Mouse (Mus musculus): ENCODE results near the gene Smox. TPM values are rescaled to one million over a fixed set of nuclear protein-coding genes. Genes with fewer than 3 reads are reported as not detected.
A peak's percentile ranks its signal among the peaks of the same experiment; 100 is the strongest.

Gene Smox
- polyA plus RNA-seq (2012; rRNA removed), result 68.8 and 70.7 TPM in 2 replicates
- polyA plus RNA-seq (2014; fragmentation: Nextera tagmentation; extraction: Ambion mirVana), result 37.9 and 44.3 TPM in 2 replicates

DNA sequence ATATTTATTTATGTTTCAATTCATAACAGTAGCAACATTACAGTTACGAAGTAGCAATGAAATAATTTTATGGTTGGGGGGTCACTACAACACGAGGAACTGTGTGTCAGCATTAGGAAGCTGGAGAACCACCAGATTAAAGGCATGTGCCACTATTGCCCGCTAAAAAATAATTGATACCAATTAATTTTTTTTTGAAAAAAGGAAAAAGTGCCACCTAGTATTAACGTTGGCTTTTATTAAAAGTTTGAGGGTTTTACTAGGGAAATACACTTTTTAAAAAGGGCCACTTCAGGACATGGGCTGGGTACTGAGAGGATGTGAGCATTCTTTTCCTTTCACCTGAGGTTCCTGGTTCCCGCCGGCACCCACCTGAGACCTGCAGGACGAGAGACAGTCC, at the start of gene Smox:
TSS of gene Smox (plus strand) at position 301 of the 400 bp plus-strand sequence.
- TF ChIP-seq POLR2A (IDR thresholded peaks at IDR 0.05; ENCODE audit: borderline replicate concordance, extremely low read depth, insufficient read depth, insufficient read length), result no peak

DNA sequence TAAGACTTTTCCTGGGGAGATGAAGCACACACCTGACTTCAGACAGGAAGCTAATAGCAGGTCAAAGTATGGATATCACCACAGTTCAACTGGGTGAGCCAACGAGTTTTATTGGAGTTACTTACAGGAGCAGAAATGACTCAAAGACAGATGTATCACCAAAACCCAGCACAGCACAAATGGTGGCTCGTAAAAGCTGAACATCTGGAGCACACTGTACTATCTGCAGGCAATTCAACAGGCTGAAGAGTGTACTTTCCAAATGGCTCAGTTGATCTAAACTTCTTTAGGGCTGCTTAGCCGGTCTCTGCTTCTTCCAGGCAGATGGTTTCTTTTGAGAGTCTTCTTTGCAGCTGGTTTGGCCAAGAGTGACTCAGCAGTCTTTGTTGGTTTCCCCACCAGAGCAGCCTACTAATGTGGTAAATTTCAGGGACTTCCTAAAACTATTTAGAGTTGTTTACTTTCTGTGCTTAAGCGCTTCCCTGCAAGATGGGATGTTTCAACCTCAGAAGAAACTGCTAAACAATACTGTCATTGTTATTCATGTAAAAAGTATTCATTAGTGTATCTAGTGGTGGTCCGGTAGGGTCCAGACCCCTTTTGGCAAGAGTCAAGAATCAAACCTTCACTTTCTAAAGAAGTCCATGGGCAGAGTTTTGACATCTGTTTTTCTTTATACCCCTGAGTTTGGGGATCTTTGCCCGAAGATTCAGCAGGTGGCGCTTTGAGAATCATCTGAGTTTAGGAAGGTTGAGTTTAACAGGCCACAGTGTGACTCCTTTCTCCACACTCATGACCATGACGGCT, 48.0 kb upstream of the Smox start:
- no peak overlapping the region for H3K27ac ChIP-seq (replicated peaks; ENCODE audit: low read depth, low read length)
- H3K36me3 ChIP-seq (ENCODE audit: control insufficient read depth, insufficient read depth, low read length), result no peaks in the 10 kb centered on the region
- H3K4me1 ChIP-seq (ENCODE audit: control insufficient read depth, insufficient read depth, low read length), result no peaks in the 10 kb centered on the region
- no peak overlapping the region for H3K4me2 ChIP-seq (replicated peaks; ENCODE audit: low read depth, low read length, severe bottlenecking)
- peak; percentile 20 for DNase-seq (ENCODE audit: low spot score)
- no peaks in the 10 kb centered on the region for H3K27me3 ChIP-seq (ENCODE audit: control insufficient read depth, insufficient read depth, low read length)
- WGBS, result 44% methylated on average over 8 of the region's 8 CpGs
- no peak overlapping the region for H3K4me3 ChIP-seq (replicated peaks; ENCODE audit: low read length)
- no peak overlapping the region for H3K9ac ChIP-seq (ENCODE audit: low read depth, low read length, severe bottlenecking)
- no peaks in the 10 kb centered on the region for H3K9me3 ChIP-seq (ENCODE audit: control insufficient read depth, low read length)
- no peak for TF ChIP-seq POLR2A (IDR thresholded peaks at IDR 0.05; ENCODE audit: borderline replicate concordance, extremely low read depth, insufficient read depth, insufficient read length)
- peak; percentile 37; the same call in 1 of the 2 replicates for ATAC-seq (ENCODE audit: low FRiP score, low read depth)

More for the DNA sequence above, at the start of gene Smox:
- no peaks in the 10 kb centered on the region for H3K9me3 ChIP-seq (ENCODE audit: control insufficient read depth, low read length)
- ATAC-seq (ENCODE audit: low FRiP score, low read depth) (no peak), DNase-seq (ENCODE audit: low spot score) (no peak)
- H3K27ac ChIP-seq (replicated peaks; ENCODE audit: low read depth, low read length), result peak within 1 kb of the TSS; percentile 79
- H3K4me3 ChIP-seq (replicated peaks; ENCODE audit: low read length), result peak within 1 kb of the TSS; percentile 88
- H3K36me3 ChIP-seq (ENCODE audit: control insufficient read depth, insufficient read depth, low read length), result no peaks in the 10 kb centered on the region
- H3K9ac ChIP-seq (ENCODE audit: low read depth, low read length, severe bottlenecking), result peak within 1 kb of the TSS; percentile 91
- WGBS, result 14% methylated on average over 7 of the region's 7 CpGs
- H3K4me2 ChIP-seq (replicated peaks; ENCODE audit: low read depth, low read length, severe bottlenecking), result peak within 1 kb of the TSS; percentile 95
- peaks cover 21% of the 10 kb centered on the region for H3K4me1 ChIP-seq (ENCODE audit: control insufficient read depth, insufficient read depth, low read length)
- no peaks in the 10 kb centered on the region for H3K27me3 ChIP-seq (ENCODE audit: control insufficient read depth, insufficient read depth, low read length)

DNA sequence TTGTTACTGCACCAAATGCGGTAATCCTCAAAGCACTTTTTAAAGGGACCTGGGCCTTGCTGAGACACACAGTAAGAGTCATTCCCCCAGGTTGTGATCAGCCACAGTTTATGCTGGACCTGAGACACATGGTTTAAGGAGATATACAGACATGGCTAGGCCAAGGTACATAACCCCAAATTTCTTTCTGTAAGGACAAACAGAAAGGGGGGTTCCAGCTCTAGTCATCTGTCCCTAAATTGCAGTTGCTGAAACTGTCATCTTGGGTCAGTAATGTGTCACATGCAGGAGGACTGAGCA, 47.5 kb upstream of the Smox start:
- H3K36me3 ChIP-seq (ENCODE audit: control insufficient read depth, insufficient read depth, low read length), result no peaks in the 10 kb centered on the region
- WGBS, result 32% methylated on average over 1 of the region's 1 CpGs
- no peaks in the 10 kb centered on the region for H3K9me3 ChIP-seq (ENCODE audit: control insufficient read depth, low read length)
- no peak overlapping the region for H3K27ac ChIP-seq (replicated peaks; ENCODE audit: low read depth, low read length)
- no peak for TF ChIP-seq POLR2A (IDR thresholded peaks at IDR 0.05; ENCODE audit: borderline replicate concordance, extremely low read depth, insufficient read depth, insufficient read length)
- H3K27me3 ChIP-seq (ENCODE audit: control insufficient read depth, insufficient read depth, low read length), result no peaks in the 10 kb centered on the region
- H3K4me3 ChIP-seq (replicated peaks; ENCODE audit: low read length), result no peak overlapping the region
- no peaks in the 10 kb centered on the region for H3K4me1 ChIP-seq (ENCODE audit: control insufficient read depth, insufficient read depth, low read length)
- no peak overlapping the region for H3K4me2 ChIP-seq (replicated peaks; ENCODE audit: low read depth, low read length, severe bottlenecking)
- ATAC-seq (ENCODE audit: low FRiP score, low read depth) (no peak), DNase-seq (ENCODE audit: low spot score) (no peak)
- no peak overlapping the region for H3K9ac ChIP-seq (ENCODE audit: low read depth, low read length, severe bottlenecking)

DNA sequence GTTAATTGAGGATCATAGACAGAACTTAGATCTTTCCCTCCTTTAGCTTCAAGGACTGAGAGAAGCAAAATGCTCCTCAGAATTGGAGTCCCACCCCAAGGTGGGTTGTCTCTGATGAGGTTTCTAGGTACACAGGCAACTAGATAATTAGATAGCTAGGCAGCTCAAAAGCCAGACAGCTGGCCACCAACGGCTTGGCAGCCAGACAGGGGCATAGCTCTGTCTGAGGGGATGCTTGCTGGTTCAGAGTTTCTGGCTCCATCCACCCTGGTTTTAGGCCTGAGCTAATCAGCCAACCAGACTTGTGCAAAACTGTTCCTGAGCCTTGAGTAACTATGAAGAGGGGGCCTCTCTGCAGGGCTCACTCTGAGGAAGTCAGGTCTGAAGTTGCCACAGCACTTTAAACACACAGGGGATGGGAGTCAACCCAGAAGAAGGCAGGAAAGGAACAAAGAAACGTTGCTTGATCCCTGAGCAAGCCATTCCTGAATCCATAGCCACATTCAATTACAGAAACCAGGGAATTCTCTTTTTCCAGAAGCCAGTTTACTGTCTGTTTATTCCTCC, 44.8 kb upstream of the Smox start:
- Histone ChIP-seq H3K4me3 (replicated peaks; ENCODE audit: low read length) (no peak overlapping the region), H3K4me2 (replicated peaks; ENCODE audit: low read depth, low read length, severe bottlenecking) (no peak overlapping the region), H3K27me3 (ENCODE audit: control insufficient read depth, insufficient read depth, low read length) (no peaks in the 10 kb centered on the region), H3K4me1 (ENCODE audit: control insufficient read depth, insufficient read depth, low read length) (no peaks in the 10 kb centered on the region), H3K9ac (ENCODE audit: low read depth, low read length, severe bottlenecking) (no peak overlapping the region), H3K36me3 (ENCODE audit: control insufficient read depth, insufficient read depth, low read length) (no peaks in the 10 kb centered on the region), H3K27ac (replicated peaks; ENCODE audit: low read depth, low read length) (no peak overlapping the region), H3K9me3 (ENCODE audit: control insufficient read depth, low read length) (no peaks in the 10 kb centered on the region)
- WGBS, result 51% methylated on average over 2 of the region's 2 CpGs
- no peak for TF ChIP-seq POLR2A (IDR thresholded peaks at IDR 0.05; ENCODE audit: borderline replicate concordance, extremely low read depth, insufficient read depth, insufficient read length)
- ATAC-seq (ENCODE audit: low FRiP score, low read depth), result no peak
- DNase-seq (ENCODE audit: low spot score), result no peak

DNA sequence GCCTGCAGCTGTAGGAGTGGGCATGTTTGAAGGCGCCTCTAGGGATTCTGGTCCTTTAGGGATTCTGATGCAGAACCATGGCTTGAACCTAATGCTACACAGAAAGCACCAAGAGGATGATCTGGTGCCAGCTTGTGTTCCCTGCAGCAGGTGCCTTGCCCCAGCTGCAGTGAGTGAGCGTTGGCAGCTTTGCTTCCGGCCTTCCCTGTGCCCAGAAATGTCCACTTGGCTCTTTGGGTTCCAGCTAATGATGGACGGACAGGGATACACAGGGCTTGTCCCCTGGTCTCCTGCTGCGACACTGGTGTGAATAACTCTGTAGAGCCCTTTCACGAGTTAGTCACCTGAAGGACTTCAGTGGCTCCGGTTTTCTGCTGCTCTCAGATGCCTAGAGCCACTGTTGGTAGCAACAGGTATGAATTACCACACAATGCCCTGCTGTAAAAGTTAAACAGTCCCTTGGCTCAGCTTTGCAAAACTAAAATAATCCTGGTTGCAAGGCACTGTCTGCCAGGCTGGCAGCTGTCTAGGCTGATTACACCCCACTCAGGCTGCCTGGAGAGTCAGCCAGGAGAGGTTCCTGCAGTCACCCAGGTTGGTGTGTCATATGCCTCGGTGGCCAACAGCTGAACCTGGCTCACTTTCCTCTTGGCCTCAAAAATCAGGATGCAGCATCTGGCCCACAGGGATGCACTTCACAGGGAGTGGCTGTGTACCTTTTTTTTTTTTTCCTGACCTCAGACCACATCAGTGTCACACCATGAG, 43.5 kb upstream of the Smox start:
- H3K36me3 ChIP-seq (ENCODE audit: control insufficient read depth, insufficient read depth, low read length), result no peaks in the 10 kb centered on the region
- no peak overlapping the region for H3K9ac ChIP-seq (ENCODE audit: low read depth, low read length, severe bottlenecking)
- no peak overlapping the region for H3K27ac ChIP-seq (replicated peaks; ENCODE audit: low read depth, low read length)
- TF ChIP-seq POLR2A (IDR thresholded peaks at IDR 0.05; ENCODE audit: borderline replicate concordance, extremely low read depth, insufficient read depth, insufficient read length), result no peak
- ATAC-seq (ENCODE audit: low FRiP score, low read depth), result no peak
- WGBS, result 72% methylated on average over 8 of the region's 8 CpGs
- H3K4me1 ChIP-seq (ENCODE audit: control insufficient read depth, insufficient read depth, low read length), result peaks cover 4% of the 10 kb centered on the region; the same call in 1 of the 2 replicates
- H3K27me3 ChIP-seq (ENCODE audit: control insufficient read depth, insufficient read depth, low read length), result no peaks in the 10 kb centered on the region
- DNase-seq (ENCODE audit: low spot score), result no peak
- H3K9me3 ChIP-seq (ENCODE audit: control insufficient read depth, low read length), result no peaks in the 10 kb centered on the region
- no peak overlapping the region for H3K4me2 ChIP-seq (replicated peaks; ENCODE audit: low read depth, low read length, severe bottlenecking)
- no peak overlapping the region for H3K4me3 ChIP-seq (replicated peaks; ENCODE audit: low read length)
